Mouse (Mus musculus) E14TG2a.4 (cell line): ENCODE measurements around the gene Sun3.

Experiments used
- H3K27me3 ChIP-seq: 2 replicates; pipeline ENCODE4 v1.6.1; 2014; ENCODE audit warnings: low read length, control low read depth; ENCODE audit not compliant: insufficient read depth
- H3K36me3 ChIP-seq: 2 replicates; pipeline ENCODE4 v1.6.1; 2014; ENCODE audit warnings: low read length, control low read depth; ENCODE audit not compliant: insufficient read depth
- H3K4me1 ChIP-seq: replicated peaks from 2 replicates; pipeline ENCODE4 v1.6.1; 2014; ENCODE audit warnings: low read depth, low read length, control low read depth
- H3K4me3 ChIP-seq: replicated peaks from 2 replicates; pipeline ENCODE4 v1.5.1; 2014; ENCODE audit warnings: mild to moderate bottlenecking, low read length
- H3K9me3 ChIP-seq: 2 replicates; pipeline ENCODE4 v1.6.1; 2014; ENCODE audit warnings: low read length, control low read depth
- CTCF ChIP-seq: conservative IDR thresholded peaks from 2 replicates; pipeline ENCODE4 v1.5.1; 2014; ENCODE audit warnings: low read length
- NANOG ChIP-seq: IDR thresholded peaks from 2 replicates; pipeline ENCODE4 v1.6.1; 2014; ENCODE audit warnings: borderline replicate concordance, low read length, mixed read lengths
- POU5F1 ChIP-seq: IDR thresholded peaks from 2 replicates; pipeline ENCODE4 v1.6.1; 2014; ENCODE audit warnings: low read length, borderline replicate concordance

The Sun3 gene

DNA sequence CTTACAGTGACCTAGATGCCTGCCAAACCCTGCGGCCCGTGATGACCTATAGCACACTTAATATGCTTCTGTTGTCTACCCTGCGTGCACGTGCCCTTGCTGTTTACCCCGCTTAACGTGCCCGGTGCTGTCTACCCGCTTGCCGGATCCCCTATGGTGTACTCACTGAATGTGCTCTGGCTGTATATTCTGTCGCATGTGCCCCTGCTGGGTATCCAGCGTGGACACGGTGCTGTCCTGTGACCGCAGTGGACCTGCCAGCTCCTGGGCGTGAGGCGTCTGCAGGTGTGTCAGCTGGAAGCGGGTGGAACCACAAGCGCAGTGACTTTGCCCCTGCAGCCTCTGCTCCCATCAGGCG is at the start of gene Sun3:
Gene Sun3 (minus strand): TSS at position 289 of the 358 bp plus-strand sequence.
- TF ChIP-seq NANOG (no peak), POU5F1 (no peak), CTCF (no peak)
- H3K4me1 ChIP-seq: peaks cover 23% of the 10 kb centered on the region
- peaks cover 18% of the 10 kb centered on the region for H3K27me3 ChIP-seq
- H3K4me3 ChIP-seq: peak within 1 kb of the TSS; percentile 86
- H3K9me3 ChIP-seq: no peaks in the 10 kb centered on the region
- no peaks in the 10 kb centered on the region for H3K36me3 ChIP-seq

DNA sequence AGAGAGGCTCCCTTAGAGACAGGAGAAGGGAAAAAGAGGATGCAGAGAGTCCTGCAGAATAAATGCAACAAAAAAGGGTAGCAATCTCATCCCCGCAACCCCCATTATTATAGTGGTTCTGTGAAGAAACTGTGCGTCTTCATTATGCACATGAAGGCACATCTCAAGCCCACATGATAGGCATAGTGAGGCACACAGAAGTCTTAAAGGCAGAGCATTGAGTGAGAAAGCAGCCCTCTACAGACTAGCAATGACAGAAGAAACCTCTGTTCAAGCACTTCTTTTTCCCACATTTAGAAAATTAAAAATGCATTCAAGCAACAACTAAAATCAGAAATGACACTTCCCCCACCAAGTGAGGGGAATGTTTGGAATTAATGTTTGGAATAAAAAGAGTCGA is 27.7 kb upstream of the Sun3 start:
- Histone ChIP-seq H3K4me1 (no peaks in the 10 kb centered on the region), H3K9me3 (0 out of 2 replicates have a peak, but pooled peaks cover 6% of the 10 kb centered on the region), H3K27me3 (no peaks in the 10 kb centered on the region), H3K36me3 (no peaks in the 10 kb centered on the region), H3K4me3 (no peak overlapping the region)
- TF ChIP-seq POU5F1: no peak
- no peak for TF ChIP-seq CTCF
- TF ChIP-seq NANOG: no peak

DNA sequence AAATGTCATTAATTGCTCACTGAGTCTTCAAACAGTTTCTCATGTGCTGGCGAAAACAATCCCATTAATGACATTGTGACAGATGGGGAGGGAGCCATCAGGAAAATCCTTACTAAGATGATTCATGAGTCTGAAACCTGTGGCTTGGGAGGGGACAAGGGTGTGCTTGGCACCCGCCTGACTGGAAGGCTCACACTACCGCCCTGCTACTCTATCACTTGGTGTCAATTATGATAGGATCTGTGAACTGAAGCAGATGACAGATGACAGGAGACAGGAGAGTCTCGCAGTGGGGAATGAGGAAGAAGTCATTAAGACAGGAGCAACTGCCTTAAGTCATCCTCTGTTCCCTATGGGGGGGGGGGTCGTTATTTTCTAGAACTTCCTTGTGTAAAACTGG is 11.7 kb upstream of the Sun3 start:
- TF ChIP-seq CTCF: no peak
- TF ChIP-seq POU5F1: no peak
- no peak for TF ChIP-seq NANOG
- Histone ChIP-seq H3K9me3 (no peaks in the 10 kb centered on the region), H3K4me3 (no peak overlapping the region), H3K4me1 (no peaks in the 10 kb centered on the region), H3K36me3 (no peaks in the 10 kb centered on the region), H3K27me3 (no peaks in the 10 kb centered on the region)

DNA sequence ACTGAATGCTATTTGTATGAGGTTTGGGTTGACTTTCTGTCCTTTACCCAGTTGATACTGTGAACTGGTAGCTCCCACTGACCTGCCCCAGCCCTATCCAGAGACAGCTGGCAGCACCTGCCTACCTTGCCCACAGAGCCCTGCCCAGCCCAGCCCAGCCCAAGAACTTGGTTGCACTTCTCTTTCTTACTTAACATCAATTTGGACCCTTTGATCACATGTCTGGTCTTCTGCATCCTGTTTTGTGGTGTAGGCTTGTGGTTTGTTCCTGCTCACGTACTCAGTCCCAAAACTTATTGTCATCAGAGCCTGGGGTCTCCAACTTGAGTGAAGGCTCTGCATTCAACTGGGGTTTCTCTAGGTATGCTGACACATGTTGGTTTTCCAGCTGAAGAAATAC is 11.2 kb upstream of the Sun3 start:
- Histone ChIP-seq H3K9me3 (no peaks in the 10 kb centered on the region), H3K27me3 (no peaks in the 10 kb centered on the region), H3K4me3 (no peak overlapping the region), H3K36me3 (no peaks in the 10 kb centered on the region), H3K4me1 (no peaks in the 10 kb centered on the region)
- no peak for TF ChIP-seq POU5F1
- no peak for TF ChIP-seq CTCF
- TF ChIP-seq NANOG: no peak

DNA sequence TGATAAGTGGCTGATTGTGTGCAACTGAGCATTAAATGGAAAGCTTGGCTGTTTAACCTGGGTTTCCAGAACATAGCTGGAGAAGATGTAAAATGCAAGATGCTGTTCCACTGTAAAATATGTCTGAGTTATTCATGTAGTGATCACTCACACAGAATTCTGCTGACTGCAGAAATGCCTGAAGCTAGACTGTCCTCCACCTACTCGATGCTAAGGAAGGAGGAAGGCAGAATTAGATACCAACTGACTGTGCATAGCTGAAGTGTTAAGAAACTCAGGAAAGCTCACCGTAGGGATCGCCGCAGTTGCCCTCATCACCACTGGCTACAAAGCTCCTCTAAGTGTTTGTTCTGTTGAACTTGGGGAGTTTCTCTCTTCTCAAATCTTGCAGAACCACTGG is 8.9 kb upstream of the Sun3 start:
- Histone ChIP-seq H3K9me3 (no peaks in the 10 kb centered on the region), H3K4me1 (no peaks in the 10 kb centered on the region), H3K4me3 (no peak overlapping the region), H3K27me3 (no peaks in the 10 kb centered on the region), H3K36me3 (no peaks in the 10 kb centered on the region)
- TF ChIP-seq NANOG: no peak
- TF ChIP-seq CTCF: no peak
- TF ChIP-seq POU5F1: no peak

DNA sequence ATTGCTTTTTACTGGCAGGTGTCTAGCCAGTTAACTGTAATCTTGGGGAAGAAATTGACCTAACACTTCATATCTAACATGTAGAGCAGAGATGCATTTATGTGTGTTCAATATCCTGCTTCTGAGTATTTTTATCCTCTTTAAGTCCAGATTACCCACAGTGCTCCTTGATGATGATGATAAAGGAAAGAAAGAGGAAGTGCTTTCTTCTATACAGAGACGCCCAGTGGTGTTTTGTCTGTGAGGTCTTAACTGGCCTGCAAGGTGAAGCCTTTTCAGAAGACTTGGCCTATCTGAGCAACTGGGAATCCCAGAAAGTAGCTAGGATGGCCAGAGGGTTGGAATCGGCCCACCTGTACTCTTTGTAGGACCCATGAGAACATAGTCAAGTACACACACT is 8.1 kb upstream of the Sun3 start:
- Histone ChIP-seq H3K4me1 (peaks cover 4% of the 10 kb centered on the region), H3K9me3 (no peaks in the 10 kb centered on the region), H3K27me3 (no peaks in the 10 kb centered on the region), H3K36me3 (no peaks in the 10 kb centered on the region), H3K4me3 (no peak overlapping the region)
- no peak for TF ChIP-seq CTCF
- no peak for TF ChIP-seq NANOG
- TF ChIP-seq POU5F1: no peak

DNA sequence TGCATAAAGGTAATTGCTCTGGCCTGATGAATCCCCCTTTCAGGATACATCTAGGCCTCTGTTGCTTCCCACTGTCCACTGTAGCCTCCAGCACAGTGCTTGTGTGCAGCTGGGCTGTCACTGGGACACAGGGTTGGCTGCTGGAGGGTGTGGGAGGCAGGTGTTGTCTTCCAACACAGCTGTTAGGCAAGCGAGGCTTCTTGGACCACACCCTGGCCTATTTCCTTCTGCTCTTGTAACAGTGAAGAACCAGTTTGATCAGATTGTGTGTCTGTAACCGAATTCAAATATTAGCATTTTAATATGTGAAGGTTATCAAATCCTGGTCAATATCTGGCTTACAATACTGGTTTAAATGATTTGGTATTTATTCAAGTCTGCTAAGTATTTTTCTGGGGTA is 3.1 kb upstream of the Sun3 start:
- peaks cover 18% of the 10 kb centered on the region for H3K27me3 ChIP-seq
- peaks cover 23% of the 10 kb centered on the region for H3K4me1 ChIP-seq
- H3K9me3 ChIP-seq: no peaks in the 10 kb centered on the region
- no peak overlapping the region for H3K4me3 ChIP-seq
- H3K36me3 ChIP-seq: no peaks in the 10 kb centered on the region
- no peak for TF ChIP-seq CTCF
- no peak for TF ChIP-seq POU5F1
- no peak for TF ChIP-seq NANOG

DNA sequence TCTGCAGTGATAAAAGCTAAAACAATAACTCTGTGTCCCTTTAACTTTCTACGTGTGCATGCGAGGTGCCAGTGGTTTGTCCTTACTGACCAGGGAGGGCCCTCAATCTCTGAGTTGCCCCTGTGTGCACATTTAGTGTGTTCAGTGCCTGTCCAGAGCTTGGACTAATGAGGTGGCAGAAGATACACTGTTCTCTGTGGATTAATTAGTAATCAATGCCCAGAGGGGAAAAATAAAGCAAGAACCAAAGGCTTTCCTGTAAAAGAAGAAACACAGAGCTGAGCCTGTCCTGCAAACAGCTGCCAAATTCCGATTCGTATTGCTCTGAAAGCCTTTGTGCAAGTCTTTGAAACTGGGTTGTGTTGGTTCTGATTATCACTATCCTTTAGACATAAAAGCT is 1.4 kb upstream of the Sun3 start:
- no peaks in the 10 kb centered on the region for H3K9me3 ChIP-seq

DNA sequence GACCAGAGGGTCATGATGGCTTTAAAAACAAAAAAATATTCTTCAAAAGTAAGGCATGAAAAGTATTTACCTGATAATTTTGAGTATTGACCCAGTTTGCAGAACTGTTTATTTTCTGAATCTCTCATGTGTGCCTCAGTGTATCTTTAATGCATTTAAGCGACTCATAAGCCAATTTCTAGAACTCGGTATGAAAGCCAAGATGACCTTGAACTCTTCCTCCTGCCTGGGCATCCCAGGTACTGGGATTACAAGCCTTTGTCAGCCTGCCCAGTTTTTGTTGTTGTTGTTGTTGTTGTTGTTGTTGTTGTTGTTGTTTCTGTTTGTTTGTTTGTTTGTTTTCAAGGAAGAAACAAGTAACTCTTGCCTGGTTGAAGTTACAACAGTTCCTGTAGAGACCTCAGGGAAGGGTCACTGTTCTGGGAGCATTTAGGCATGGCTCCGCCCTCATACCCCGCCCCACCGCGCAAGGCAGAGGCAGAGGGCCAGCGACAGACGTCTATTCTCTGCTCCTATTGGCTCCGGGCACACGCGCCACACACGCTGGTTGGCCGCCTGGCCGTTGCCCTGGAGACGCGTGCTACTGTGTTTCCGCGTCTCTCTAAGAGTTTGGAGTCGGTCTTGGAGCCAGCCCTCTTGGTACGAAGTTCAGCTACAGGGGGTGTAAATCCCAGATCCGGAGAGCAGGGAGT is 634 bp downstream of the Sun3 start, which contains the start of gene Gm11992:
Gene Gm11992 (plus strand): TSS at position 584 of the 692 bp plus-strand sequence.
- H3K9me3 ChIP-seq: no peaks in the 10 kb centered on the region
- TF ChIP-seq NANOG (no peak), CTCF (no peak)
- peak within 1 kb of the TSS; percentile 86 for H3K4me3 ChIP-seq
- H3K27me3 ChIP-seq: peaks cover 18% of the 10 kb centered on the region
- H3K4me1 ChIP-seq: peaks cover 23% of the 10 kb centered on the region
- H3K36me3 ChIP-seq: no peaks in the 10 kb centered on the region

More for the DNA sequence above, 1.4 kb upstream of the Sun3 start:
- Histone ChIP-seq H3K36me3 (no peaks in the 10 kb centered on the region), H3K4me1 (peaks cover 23% of the 10 kb centered on the region), H3K4me3 (no peak overlapping the region), H3K27me3 (peaks cover 18% of the 10 kb centered on the region)
- no peak for TF ChIP-seq NANOG
- no peak for TF ChIP-seq POU5F1
- no peak for TF ChIP-seq CTCF
